Mouse (Mus musculus) ES-Bruce4 (cell line): ENCODE measurements around the gene Pank4.
A peak's percentile ranks its signal among the peaks of the same experiment; 100 is the strongest.

Experiments used
- CTCF ChIP-seq: IDR thresholded peaks from one replicate; pipeline ENCODE4 v1.8.1; 2011; ENCODE audit warnings: low read depth, low read length
- EP300 ChIP-seq: IDR thresholded peaks from 2 replicates; pipeline ENCODE4 v1.6.1; 2011; ENCODE audit warnings: low read depth, low read length; ENCODE audit not compliant: insufficient read depth
- POLR2A ChIP-seq: IDR thresholded peaks from one replicate; pipeline ENCODE4 v1.8.1; 2011; ENCODE audit warnings: low read length; ENCODE audit not compliant: insufficient read depth

DNA sequence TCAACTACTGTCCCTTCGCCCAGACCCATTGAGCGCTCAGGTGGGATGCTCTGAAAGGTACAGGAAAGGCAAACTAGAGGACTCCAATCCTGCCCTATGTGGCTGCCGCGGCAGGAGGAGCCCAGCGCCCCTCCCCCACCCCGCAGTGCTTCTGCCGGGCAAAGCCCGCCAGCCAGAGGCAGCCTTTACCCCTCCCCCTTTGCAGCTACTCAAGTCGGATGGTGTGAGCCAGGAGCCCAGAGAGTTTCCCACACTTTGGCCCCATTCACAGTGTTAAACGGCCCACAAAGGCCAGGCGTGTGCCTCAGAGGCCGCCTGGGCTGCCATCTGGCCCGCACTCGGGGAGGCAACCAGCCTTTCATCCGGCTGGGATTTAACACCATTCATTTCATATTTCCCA lies 5.8 kb upstream of the Pank4 start:
- TF ChIP-seq CTCF (no peak), POLR2A (no peak), EP300 (0 out of 2 replicates have a peak, but pooled peaks have one; percentile 41)
